Mouse (Mus musculus) C2C12 (cell line): Measurements from ENCODE around the gene Ebf1.

Experiments used
- CTCF ChIP-seq: IDR thresholded peaks from one replicate; pipeline ENCODE4 v1.5.1; 2011; ENCODE audit not compliant: control insufficient read depth, insufficient read depth, insufficient read length
- MYOD1 ChIP-seq: IDR thresholded peaks from one replicate; pipeline ENCODE4 v1.6.1; 2011; ENCODE audit warnings: low read depth; ENCODE audit not compliant: control insufficient read depth, insufficient read length

DNA sequence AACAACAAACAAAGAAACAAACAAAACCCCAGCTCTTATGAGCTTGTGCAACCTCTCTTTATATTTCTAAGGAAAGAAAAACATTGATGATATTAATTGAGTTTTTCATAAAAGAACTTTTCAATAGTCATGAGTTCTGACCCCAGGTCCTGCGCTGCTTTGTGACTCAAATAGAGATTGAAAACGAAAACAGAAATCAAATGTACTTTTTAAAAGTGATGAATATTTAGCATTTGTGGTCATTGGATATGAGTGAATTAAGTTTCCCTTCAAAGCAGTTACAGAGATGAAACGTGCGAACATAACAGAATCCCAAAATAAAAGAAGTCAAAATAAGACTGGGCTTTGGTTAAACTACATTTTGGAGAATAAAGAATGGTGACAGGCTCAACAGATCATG is 271.3 kb downstream of the Ebf1 start:
- TF ChIP-seq MYOD1, result no peak
- no peak for TF ChIP-seq CTCF
